Comparison of ENCODE assay signal across 9 mouse cellular contexts in the genomic region with DNA sequence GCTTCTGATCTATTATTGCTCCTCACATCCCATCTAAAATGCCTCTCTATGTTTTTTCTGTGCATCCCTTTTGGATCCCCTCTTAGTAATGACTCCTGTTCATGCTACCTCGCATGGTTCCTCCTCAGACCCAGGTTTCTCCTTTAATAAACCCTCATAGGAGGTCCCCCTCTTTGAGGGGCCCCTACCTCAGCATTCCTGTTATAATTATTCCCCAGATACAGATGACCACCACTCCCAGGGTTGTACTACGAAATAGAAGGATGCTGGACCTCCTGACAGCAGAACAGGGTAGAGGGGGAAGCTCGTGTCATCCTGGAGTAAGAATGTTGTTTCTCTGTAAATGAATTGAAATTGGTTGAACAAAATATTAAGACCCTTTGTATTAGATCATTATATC. TPM values are rescaled to one million over a fixed set of nuclear protein-coding genes. Genes with fewer than 3 reads are reported as not detected.
A peak's percentile ranks its signal among the peaks of the same experiment; 100 is the strongest.
DNase-seq lines count a peak whose midpoint lies in the region; ATAC-seq and TF ChIP-seq lines count a peak whose summit lies in the region.
"Had no signal": no experiment of that assay in that cellular context is flagged by ENCODE, and none has a peak within 500 bp of the region (broad histone marks: within the 10 kb centered on the region; RNA-seq: fewer than 3 reads in every experiment).

A gene (plus strand): TSS at position 301 of the 400 bp plus-strand sequence.

- peaks cover 5% of the 10 kb centered on the region; the same call in 1 of the 2 replicates for H3K4me1 ChIP-seq in heart, embryonic 16.5 days (ENCODE audit: control insufficient read depth, insufficient read depth, low read length)
- H3K4me1 ChIP-seq in cortical plate, adult 2 months (ENCODE audit: control insufficient read depth, insufficient read depth, low read length): peaks cover 3% of the 10 kb centered on the region; the same call in 1 of the 2 replicates
- peaks cover 5% of the 10 kb centered on the region; the same call in 1 of the 2 replicates for H3K4me1 ChIP-seq in hindbrain, embryonic 12.5 days
- H3K4me1 ChIP-seq in midbrain, embryonic 12.5 days: peaks cover 9% of the 10 kb centered on the region

- DNase-seq in heart, postnatal 4 days: no peak
- DNase-seq in gastrocnemius, postnatal 25 days: no peak
- DNase-seq in layer of hippocampus, postnatal 25 days (ENCODE audit: extremely low spot score in 1 of 2, low spot score in 1 of 2): no peak
- DNase-seq in cerebellum, postnatal 36 days: no peak
- DNase-seq: thymus, postnatal 36 days had no signal

- no peak for TF ChIP-seq POLR2A in cortical plate, adult 2 months (IDR thresholded peaks at IDR 0.05; ENCODE audit: extremely low read depth, insufficient read depth, low read length)

- ATAC-seq in heart, embryonic 16.5 days (replicated peaks; ENCODE audit: extremely low read depth, insufficient read depth, low FRiP score): no peak
- ATAC-seq in hindbrain, embryonic 12.5 days (ENCODE audit: low FRiP score): no peak
- ATAC-seq in midbrain, embryonic 12.5 days (ENCODE audit: low FRiP score, low read depth): no peak

- peak within 1 kb of the TSS; percentile 83 for H3K4me3 ChIP-seq in heart, embryonic 16.5 days (ENCODE audit: low read length)
- H3K4me3 ChIP-seq in cortical plate, adult 2 months (ENCODE audit: insufficient read depth, low read length): peak within 1 kb of the TSS; percentile 66; the same call in 1 of the 2 replicates
- peak within 1 kb of the TSS; percentile 75 for H3K4me3 ChIP-seq in hindbrain, embryonic 12.5 days
- peak within 1 kb of the TSS; percentile 84 for H3K4me3 ChIP-seq in midbrain, embryonic 12.5 days

- H3K27me3 ChIP-seq in heart, embryonic 16.5 days (ENCODE audit: control insufficient read depth, insufficient read depth, low read length): no peaks in the 10 kb centered on the region; the same call in 1 of the 2 replicates
- peaks cover 6% of the 10 kb centered on the region; the same call in 1 of the 2 replicates for H3K27me3 ChIP-seq in hindbrain, embryonic 12.5 days
- H3K27me3 ChIP-seq in midbrain, embryonic 12.5 days: no peaks in the 10 kb centered on the region

- no peaks in the 10 kb centered on the region for H3K36me3 ChIP-seq in heart, embryonic 16.5 days (ENCODE audit: control insufficient read depth, insufficient read depth)
- H3K36me3 ChIP-seq in hindbrain, embryonic 12.5 days: 0 out of 2 replicates have a peak, but pooled peaks cover 4% of the 10 kb centered on the region
- peaks cover 8% of the 10 kb centered on the region; the same call in 1 of the 2 replicates for H3K36me3 ChIP-seq in midbrain, embryonic 12.5 days

- WGBS in heart, embryonic 16.5 days: 75% methylated on average over 3 of the region's 3 CpGs
- 84% methylated on average over 3 of the region's 3 CpGs for WGBS in hindbrain, embryonic 12.5 days
- 86% methylated on average over 3 of the region's 3 CpGs for whole genome bisulfite sequencing in midbrain, embryonic 12.5 days

- H3K9ac ChIP-seq in heart, embryonic 16.5 days (ENCODE audit: low read length): peak within 1 kb of the TSS; percentile 87; the same call in 1 of the 2 replicates
- no peak within 1 kb of the TSS for H3K9ac ChIP-seq in hindbrain, embryonic 12.5 days
- no peak within 1 kb of the TSS for H3K9ac ChIP-seq in midbrain, embryonic 12.5 days (replicated peaks)

- H3K9me3 ChIP-seq in heart, embryonic 16.5 days (replicated peaks; ENCODE audit: control insufficient read depth, low read length): peaks cover 10% of the 10 kb centered on the region
- no peaks in the 10 kb centered on the region for H3K9me3 ChIP-seq in hindbrain, embryonic 12.5 days (replicated peaks)
- H3K9me3 ChIP-seq in midbrain, embryonic 12.5 days: 0 out of 2 replicates have a peak, but pooled peaks cover 3% of the 10 kb centered on the region

- peak within 1 kb of the TSS; percentile 84 for H3K4me2 ChIP-seq in heart, embryonic 16.5 days (ENCODE audit: low read depth, low read length)
- H3K4me2 ChIP-seq in hindbrain, embryonic 12.5 days (replicated peaks): peak within 1 kb of the TSS; percentile 63
- peak within 1 kb of the TSS; percentile 91 for H3K4me2 ChIP-seq in midbrain, embryonic 12.5 days (replicated peaks)

- no peak for TF ChIP-seq CTCF in cortical plate, adult 2 months (IDR thresholded peaks at IDR 0.05; ENCODE audit: extremely low read depth, insufficient read depth, low read length)

- H3K27ac ChIP-seq in heart, embryonic 16.5 days (ENCODE audit: low read length): no peak within 1 kb of the TSS
- H3K27ac ChIP-seq in cortical plate, adult 2 months (ENCODE audit: insufficient read depth, low read length): no peak within 1 kb of the TSS
- H3K27ac ChIP-seq in hindbrain, embryonic 12.5 days: no peak within 1 kb of the TSS
- no peak within 1 kb of the TSS for H3K27ac ChIP-seq in midbrain, embryonic 12.5 days (replicated peaks)

RNA-seq across cellular contexts. Expression of the gene that starts here (rescaled TPM):
- polyA plus RNA-seq in heart, embryonic 16.5 days (2015; fragmentation: Nextera tagmentation; extraction: Ambion mirVana): 2.8 and 3.2 TPM in 2 replicates
- total RNA-seq in heart, postnatal 4 days (2021): 1 to 10 TPM; 3.7 to 5.2 TPM
- polyA plus RNA-seq in cortical plate, adult 2 months (2012; rRNA removed): 3.0 and 3.3 TPM in 2 replicates
- 5.7 and 6.3 TPM in 2 replicates for polyA plus RNA-seq in hindbrain, embryonic 12.5 days (2016; fragmentation: Nextera tagmentation; extraction: Ambion mirVana)
- polyA plus RNA-seq in midbrain, embryonic 12.5 days (2016; fragmentation: Nextera tagmentation; extraction: Ambion mirVana): 4.5 and 4.8 TPM in 2 replicates
- 1 to 10 TPM; 4.2 to 4.4 TPM for total RNA-seq in gastrocnemius, postnatal 25 days (2021)
- 1 to 10 TPM; 4.1 to 5.9 TPM for total RNA-seq in layer of hippocampus, postnatal 25 days (2021)
